Mouse (Mus musculus) stomach, postnatal 0 days (tissue): Measurements from ENCODE around the gene Samd4.

Experiments
- CTCF ChIP-seq: IDR thresholded peaks from 2 replicates; pipeline ENCODE4 v1.5.1; 2016; ENCODE audit warnings: antibody characterized with exemption, low read depth, mild to moderate bottlenecking, moderate library complexity
- EP300 ChIP-seq: optimal IDR thresholded peaks from 2 replicates; pipeline ENCODE3; 2016; ENCODE audit warnings: antibody characterized with exemption

DNA sequence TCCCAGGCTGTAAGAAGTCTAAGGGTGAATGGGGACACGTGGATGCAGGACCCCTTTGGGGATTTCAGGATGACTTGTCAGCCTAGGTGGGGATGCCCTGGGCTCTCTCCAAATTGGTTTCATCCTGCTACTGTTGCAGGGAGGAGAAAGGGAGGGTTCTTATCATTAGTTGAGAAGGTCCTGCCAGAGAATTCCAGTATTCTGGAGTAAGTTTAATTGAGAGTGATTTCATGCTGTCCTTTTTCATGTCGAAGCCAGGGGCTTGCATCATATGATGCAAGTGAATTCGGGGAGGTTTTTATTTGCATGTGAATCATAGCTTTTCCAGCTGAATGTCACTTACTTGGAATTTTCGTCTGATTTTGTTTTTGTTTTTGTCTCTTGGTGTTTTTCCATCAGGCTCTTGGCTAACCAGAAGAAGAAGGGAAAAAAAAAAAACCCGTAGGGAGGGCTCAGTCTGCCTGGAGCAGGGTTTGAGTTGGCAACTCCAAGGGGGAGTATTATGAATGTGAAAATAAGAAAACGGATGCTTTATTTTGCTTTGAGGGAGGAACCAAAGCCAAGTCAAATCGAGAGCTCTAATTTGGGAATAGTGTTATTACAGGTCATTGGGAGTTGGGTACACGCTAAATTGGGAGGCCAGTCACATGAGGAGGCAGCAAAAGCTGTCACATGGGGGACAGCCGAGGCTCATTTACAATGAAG lies 116.8 kb downstream of the Samd4 start:
- TF ChIP-seq EP300 (no peak), CTCF (0 out of 2 replicates have a peak, but pooled peaks have one; percentile 6)
